Mouse (Mus musculus) gastrocnemius, postnatal 14 days (tissue): ENCODE results near the gene Kcnd3. TPM values are rescaled to one million over a fixed set of nuclear protein-coding genes. Genes with fewer than 3 reads are reported as not detected.

Experiments used
- DNase-seq: peaks from one replicate; pipeline ENCODE4 v3.0.0; 2021; ENCODE audit warnings: mixed read lengths
- intact Hi-C: fragments of 180-260 bp; cut with DNase I; formaldehyde crosslinking; loops from one replicate; pipeline ENCODE4 v1.15.1; 2025; ENCODE audit warnings: low total_unique reads
- total RNA-seq, 2 experiments: library from RNA; stranded (reverse); gene quantifications; 2 replicates each; pipeline ENCODE4 v1.2.3; 2021

Gene Kcnd3
- total RNA-seq, 2 experiments from 2014 or later: 0.33 to 1.3 TPM

DNA sequence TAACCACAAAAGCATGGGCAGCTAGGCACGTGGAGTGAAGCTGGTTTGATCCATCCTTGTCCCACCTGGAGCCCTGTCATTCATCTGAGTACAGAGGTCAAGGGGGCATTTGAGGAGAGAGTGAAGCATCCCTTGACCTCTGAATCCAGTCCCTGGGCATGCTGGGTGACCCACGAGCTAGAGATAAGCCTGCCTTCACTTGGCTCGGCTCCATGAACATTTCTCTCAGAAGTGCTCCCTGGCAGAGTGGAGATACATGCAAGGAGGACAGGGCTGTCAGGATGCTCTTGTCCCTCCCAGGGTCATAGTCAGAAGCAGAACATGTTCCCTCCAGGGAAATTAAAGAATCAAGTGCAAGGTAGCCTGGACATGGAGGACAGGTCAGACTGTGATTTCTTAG is 62.1 kb downstream of the Kcnd3 start:
- intact Hi-C loops: no loop called here

DNA sequence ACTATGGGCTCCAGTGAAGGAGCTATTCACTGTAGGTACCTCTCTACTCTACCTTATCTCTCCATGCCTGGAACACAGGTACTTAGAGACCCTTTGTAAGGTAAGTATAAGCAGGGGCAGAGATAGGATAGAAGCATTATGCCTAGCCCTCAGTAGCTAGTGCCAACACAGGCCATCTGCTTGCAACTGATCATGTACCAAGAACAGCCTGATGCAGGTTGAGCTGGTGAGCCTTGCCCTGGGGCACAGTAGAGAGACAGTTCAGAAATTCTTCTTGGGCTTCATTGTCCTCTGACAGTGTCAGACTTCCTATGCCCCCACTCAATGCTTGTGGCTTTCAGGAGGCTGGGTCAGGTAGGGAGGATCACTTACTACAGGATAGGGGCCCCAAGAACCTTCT is 62.9 kb downstream of the Kcnd3 start:
- no peak for DNase-seq
- intact Hi-C loops: no loop called here

More for the DNA sequence above, 62.1 kb downstream of the Kcnd3 start:
- DNase-seq: no peak

DNA sequence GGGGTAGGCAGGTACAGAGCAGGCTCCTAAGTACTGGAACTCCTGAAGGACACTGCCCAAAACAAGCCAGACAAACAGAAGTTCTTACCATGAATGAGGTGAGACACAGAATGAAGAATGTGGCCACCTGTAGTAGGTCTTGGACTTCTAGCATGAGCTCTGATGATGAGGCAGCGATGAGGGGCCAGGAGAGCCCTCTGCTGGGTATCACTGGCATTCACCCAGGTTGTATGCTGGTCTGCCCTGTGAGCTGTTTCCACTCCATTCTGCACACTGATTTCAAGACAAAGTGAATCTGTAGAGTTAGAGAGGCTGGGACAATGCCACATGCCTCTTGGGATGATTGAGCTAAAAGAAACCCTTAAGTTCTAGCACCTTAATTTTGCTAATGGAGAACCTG is 63.5 kb downstream of the Kcnd3 start:
- intact Hi-C loops: no loop called here
- no peak for DNase-seq

DNA sequence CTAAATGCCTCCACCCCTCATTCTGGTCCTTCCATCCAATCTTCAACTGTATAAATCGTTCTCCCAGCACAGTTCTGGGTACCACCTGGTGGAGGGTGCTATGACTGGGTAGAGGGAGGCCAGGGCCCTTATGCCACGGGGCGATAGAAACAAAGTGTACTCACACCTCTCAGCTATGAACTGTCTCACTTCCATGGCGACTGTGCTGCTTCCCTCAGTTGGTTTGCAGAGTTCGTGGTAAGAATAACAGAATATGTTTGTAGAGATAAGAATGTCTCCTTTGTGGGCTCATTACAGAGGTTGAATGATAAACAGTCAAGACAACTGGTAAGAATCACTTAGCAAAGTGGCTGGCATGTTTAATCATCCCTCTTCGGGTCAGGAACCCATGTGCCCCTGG is 68.3 kb downstream of the Kcnd3 start:
- DNase-seq: no peak
- intact Hi-C loops: no loop called here

DNA sequence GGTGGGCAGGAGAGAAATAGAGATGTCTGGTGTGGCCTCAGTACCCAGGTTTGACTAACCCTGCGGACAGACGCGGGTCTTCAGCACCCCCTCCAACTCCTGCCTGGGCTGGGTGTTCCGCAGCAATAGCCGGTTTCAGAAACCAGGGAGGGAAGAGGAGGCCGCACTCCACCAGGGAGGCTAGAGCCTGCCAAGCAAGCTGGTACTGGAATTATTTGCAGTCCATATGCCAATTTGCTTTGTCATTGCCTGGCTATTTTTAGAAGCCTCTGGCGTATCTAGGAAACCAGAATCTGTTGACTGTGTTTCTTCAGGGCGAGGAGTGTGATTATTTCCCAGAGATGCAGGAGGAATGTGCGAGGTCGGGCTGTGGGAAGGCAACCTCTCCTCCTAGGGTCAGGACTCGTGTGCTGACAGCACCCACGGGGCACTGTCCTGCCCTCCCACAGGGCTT is 69.1 kb downstream of the Kcnd3 start:
- DNase-seq: peak; percentile 18

DNA sequence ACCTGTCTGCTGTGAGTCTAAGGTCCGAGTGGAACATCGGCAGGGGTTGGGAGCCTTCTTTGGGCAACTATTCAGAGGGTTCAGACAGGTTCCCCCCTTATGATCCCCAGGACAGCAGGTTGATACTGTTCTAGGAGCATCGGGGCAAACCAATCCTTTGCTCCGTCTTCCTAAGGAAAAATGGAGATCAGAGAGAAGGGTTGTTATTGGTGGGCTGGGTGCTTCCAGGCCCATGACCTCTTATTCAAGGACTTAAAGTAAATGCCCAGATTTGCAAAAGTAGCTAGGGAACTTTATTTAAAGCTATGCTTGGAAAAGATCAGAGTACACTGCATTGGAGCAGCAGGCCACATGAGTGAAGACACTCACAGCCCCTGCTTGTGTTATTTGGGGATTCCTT is 69.5 kb downstream of the Kcnd3 start:
- intact Hi-C loops: no loop called here
- no peak for DNase-seq

More for the DNA sequence above, 69.1 kb downstream of the Kcnd3 start:
- intact Hi-C loops: no loop called here

DNA sequence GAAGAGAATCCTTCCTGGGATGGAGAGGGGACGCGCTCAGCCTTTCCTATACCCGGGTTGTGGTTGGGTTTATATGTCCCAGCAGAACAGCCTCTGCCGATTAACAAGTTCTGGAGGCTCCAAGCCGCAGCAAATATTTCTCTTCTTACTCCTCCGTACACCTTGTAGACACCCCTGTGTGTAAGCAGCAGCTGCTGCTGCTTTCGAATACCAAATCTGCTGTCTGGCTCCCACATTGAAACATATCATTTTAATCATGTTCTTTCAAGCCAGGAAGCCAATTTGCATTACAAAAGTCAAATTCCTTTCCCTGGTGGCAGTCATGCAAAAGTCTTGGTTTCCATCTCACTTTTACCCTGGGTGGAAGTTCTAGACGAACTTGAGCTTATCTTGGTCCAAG is 76.7 kb downstream of the Kcnd3 start:
- intact Hi-C loops: no loop called here
- no peak for DNase-seq

DNA sequence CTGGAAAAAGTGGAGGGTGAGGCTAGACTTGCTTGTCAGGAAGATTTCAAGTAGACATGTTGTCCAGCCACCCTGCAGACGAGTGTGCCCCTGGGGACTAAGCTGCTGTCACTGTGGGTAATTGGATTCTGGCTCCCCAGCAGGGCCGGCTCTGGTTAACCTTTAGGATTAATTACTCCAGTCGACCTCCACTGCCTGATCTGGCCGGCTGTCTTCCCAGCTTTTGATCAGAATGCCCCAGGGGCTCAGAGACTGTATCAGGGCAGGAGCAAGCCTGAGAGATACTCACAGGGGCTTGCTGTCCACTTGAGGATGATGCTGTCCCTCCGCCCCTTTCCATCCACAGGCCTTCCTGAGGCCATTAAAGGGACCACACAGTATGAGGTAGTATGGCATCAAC is 77.6 kb downstream of the Kcnd3 start:
- no peak for DNase-seq
- intact Hi-C loops: no loop called here

DNA sequence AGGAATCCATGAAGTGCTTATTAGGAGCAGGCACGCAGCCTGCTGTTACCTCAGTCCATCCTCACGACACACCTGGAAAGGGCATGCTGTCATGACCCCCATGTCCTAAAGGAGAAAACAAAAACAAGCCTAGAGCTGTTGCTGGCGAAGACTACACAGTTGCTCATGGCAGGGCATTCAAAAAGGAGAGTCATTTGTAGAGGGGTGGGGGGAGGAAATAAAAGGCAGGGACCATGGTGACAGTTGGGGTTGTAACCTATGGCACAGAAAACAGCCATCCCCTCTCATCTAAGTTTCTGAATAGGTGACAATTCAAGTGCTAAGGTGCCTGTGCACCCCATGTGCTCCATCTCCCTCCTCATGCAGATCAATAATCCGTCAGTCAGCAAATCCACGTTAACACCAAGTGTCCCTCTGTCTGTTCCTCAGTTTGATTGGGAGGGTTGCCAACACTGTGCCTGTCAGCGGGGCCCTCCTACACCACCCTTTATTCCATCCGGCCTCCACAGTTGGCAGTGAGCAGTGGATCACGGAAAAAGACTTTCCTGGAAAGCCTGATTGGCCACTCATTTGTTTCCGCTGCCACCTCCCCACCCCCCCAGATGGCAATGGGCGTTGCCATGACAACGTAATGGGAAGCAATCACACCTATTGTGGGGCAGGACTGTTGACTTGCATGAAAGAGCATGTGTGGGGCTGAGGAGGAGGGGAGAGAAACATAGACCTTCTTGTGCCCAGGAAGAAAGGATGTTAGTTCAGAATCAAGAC is 78.4 kb downstream of the Kcnd3 start:
- DNase-seq: no peak
- intact Hi-C loops: no loop called here

DNA sequence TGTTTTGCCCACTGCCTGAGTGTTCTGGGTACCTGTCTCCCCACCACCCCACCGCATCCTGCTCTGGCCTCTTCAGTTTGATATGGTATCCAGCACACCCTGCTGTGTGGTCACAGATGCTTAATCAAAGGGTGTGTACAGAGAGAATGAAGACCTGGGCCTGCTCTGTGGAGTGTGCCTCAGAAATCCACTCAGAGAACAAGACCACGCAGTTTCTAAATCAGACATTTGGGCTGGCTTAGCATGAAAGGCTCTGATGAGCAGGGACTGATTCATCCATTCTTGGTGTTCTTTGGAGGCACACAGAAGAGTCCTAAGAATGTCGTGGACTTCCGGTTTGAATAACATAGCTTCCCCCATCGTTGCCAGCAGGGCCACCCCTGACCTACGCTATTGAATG is 86.3 kb downstream of the Kcnd3 start:
- DNase-seq: no peak
- intact Hi-C loops: no loop called here

DNA sequence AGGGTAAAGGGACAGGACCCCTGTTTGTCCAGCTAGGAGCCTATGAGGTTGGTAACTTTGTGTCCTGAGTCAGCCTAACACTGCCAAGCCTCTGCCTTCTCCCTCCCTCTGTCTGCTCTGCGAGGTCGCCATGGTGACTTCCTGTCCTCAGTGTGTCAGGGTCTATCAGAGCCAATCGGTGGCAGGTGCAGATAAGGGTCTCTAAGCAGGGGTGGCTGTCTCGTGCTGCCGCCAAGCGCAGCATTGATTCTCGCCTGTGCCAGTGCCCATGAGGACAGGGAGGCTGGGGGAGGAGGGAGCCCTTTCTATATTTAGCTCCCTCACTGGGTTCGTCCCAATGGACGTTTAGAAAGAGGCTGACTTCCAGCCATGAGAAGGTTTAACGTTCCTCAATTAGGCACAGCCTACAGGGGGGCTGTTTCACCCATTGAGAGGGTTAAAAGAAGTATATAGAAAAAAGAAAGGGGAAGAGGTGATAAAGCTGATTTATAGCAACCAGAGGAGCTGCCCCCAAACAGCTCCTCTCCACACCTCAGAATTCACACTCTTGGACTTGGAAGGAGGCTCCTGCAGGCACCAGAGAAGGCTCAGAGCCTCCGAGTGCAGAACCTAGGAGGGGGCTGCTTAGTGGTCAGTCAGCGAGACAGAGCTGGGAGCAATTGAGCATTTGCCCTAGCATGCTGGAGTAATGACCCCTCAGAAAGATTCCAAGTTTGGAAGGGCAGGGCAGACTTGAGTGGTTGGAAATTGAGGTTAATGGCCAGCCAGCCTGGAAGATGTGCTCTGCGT is 86.9 kb downstream of the Kcnd3 start:
- DNase-seq: no peak
- intact Hi-C loops: no loop called here

DNA sequence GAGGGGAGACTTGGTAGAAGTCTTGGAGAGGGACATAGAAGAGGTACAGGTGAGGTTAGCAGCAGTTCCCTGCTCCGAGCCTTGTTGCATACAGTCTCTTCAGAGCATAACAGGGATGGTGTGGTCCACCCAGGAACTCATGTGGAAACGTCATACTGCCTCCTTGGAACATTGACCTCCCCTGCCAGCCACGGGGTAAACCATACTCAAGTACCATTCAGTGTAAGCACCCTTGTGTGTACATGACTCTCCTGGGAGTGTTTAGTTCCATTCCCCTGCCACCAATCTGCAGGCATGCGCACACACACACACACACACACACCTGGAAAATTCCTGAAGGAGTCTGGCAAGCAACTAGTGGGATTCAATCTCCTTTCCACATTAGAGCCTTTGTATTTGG is 90.6 kb downstream of the Kcnd3 start:
- intact Hi-C loops: no loop called here
- DNase-seq: no peak

DNA sequence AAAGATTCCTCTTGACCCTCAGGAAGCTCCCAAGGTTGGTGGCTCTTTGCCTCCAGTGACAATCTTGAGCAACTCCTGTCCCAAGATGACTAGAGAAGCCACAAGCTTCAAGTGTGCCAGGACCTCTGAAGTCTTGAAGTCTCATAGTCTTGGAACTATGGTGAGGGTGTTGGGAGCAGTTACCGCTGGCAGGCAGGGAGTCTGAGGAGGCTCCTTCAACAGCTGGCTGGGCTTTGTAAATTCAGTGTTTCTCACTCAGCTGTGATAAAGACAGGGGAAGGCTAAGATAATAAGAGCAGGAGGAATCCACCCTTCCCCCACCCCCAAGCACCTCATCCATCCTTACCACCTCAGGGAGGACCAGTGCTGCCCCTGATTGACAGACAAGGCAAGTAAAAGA is 92.0 kb downstream of the Kcnd3 start:
- intact Hi-C loops: no loop called here
- no peak for DNase-seq

DNA sequence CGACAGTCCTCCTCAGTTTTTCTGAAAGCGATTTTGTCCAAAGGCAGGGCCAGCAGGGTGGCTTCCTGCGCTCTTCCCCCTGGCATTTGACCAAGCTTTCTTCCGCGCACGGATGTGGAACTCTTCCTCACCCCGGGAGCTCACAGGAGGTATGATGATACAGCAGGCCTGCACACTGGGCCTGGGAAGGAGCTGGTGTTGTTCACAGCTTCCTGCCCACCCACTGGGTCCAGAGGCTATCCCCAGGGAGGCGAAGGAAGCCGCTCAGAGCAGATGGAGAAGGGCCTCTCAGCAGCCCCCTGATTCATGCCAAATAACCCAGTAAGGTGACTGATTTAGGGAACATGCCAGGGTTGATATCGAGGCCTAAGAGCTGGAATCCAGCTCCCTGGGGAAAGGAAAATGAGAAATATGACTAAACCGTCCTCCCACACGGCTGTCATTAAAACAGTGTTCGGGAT is 94.5 kb downstream of the Kcnd3 start:
- no peak for DNase-seq
- intact Hi-C loops: no loop called here

DNA sequence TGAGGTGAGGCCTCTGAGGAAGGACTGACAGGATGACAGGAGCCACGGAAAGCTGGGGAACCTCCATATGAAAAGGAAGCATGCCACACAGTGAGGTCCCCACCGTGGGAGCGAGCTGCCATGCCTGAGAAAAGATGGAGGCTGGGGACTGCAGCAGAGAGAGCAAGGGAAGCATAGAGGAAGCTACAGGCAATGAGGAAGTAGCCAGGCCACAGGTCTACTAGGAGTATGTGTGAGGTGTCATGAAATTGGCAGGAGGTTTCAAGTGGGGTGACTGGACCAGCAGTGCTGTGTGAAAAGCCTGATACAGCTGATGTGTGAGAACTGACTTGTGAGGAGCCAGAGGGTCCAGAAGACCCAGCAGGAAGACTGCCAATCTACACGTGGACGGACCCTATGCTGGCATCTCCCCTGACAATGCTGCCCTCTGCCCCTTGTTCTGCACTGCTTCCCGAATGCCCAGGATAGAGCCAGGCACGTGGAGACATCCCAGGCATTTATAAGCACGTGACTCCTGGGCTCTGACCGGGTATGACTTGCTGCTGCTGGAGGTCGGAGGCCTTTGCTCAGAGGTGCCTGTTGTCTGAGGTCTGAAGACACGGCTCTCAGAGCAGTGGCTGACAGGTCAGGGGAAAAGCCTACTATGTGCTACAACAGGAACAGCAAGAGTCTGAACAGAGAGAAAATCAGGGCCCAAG is 96.1 kb downstream of the Kcnd3 start:
- intact Hi-C loops: no loop called here
- DNase-seq: no peak

DNA sequence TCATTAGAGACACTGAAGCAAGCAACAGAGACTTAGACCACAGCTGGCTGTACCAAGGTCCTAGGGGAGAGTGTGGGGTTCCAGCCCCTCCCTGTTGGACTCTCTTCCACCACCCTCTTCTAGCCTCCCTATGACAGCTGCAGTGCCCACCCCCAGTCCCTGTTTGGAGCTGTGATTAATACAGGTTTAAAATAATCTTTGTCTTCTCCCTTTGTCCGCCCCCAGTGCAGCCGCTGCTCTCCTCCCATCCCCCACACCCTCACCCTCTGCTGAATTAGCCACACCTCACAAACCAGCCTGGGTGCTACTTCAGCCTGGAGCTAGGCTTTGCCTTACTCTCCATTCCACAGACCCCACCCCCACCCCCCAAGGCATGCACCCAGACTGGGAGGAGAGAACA is 107.3 kb downstream of the Kcnd3 start:
- peak; percentile 8 for DNase-seq
- intact Hi-C loops: no loop called here

DNA sequence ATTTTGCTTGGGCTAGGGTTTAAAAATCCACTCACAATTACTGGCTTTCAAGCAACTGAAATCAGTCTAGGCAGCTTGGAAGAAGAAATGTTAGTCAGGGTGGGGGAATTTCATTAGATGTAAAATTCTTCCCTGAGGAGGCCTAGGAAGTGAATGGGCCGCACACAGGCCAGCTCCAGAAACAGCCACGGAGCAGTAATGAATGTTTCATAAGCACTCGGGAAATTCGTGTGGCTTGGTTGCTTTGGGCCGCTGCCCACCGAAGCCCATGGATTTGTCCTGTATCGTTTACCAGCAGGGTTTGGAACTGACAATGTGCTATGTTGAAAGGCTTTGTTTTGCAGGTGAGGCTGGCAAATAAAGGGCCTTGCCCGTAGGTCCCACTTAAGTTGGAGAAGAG is 114.8 kb downstream of the Kcnd3 start:
- no peak for DNase-seq
- intact Hi-C loops: no loop called here

DNA sequence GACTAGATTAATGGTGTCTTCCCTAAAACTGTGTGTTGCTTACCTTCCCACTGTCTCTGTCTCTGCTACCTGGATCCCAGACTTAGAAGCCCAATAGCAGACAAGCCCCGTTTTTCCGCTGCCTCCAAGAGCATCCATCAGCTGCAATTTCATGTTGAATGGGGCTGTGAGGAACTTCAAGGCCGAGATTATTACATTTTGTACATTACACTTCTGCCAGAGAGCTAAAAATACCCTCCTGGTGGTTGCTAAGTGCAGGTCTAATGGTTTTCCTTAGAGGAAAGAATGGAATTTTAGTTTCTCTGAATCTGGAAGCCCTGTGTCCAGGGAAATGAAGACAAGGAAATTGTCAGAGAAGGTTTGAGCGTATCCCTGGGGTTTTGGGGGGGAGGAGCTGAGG is 115.3 kb downstream of the Kcnd3 start:
- intact Hi-C loops: no loop called here
- no peak for DNase-seq

DNA sequence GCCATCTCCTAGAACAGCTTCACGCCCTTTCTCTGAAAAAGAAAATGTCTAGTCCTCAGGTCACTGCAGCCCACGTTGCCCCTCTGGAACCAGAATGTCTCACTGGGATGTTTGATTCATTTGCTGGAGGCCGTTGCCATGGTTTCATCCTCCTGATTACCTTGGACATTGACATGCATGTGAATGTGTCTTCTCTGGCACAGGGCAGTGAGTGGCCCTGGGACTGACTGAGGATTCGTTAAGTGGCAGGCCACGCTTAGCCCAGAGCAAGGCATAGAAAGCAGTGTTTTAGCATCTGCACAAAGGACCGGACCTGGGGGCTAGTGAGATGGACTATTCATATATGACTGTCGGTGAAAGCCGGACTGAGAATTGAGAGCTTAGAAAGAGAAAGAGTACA is 116.3 kb downstream of the Kcnd3 start:
- DNase-seq: no peak
- intact Hi-C loops: no loop called here

DNA sequence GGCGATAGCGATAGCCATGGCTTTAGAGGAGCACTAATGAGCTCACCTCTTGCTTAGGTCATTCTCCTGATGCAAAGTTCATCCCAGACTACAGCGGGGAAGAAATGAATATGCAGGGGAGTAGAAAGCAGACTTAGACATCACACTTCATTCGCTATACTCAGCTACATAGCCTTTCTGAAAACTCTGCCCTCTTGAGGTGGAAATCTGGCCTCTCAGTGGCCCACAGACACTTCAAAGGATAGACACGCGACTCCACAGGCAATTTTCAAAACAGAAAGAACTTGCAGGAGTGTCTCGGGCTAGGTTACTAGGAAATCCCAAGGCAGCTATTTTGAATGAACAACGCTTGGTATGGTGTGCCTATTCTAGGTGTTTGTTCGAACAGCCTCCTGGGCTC is 116.7 kb downstream of the Kcnd3 start:
- intact Hi-C loops: no loop called here
- no peak for DNase-seq
